Mouse (Mus musculus): ENCODE measurements around the gene Pmepa1. TPM values are rescaled to one million over a fixed set of nuclear protein-coding genes. Genes with fewer than 3 reads are reported as not detected.

Pmepa1 gene
- polyA plus RNA-seq, 1 experiment, result 13.1 TPM

- TF ChIP-seq POLR2A (IDR thresholded peaks at IDR 0.05; ENCODE audit: low read depth, low read length) (no peak), CTCF (IDR thresholded peaks at IDR 0.05; ENCODE audit: extremely low read depth, insufficient read depth, insufficient read length, insufficient replicate concordance) (no peak)
- no peaks in the 10 kb centered on the region for H3K27me3 ChIP-seq (ENCODE audit: control insufficient read depth, insufficient read depth, low read length)
- peak in 1 of 2 experiments; percentile 2 for DNase-seq (ENCODE audit: low read depth in 1 of 2, low spot score in 2 of 2)
Measured at GRCm38 (mm10) chr2:173217246-173217645, 59.1 kb downstream of the Pmepa1 start.

GRCm38 (mm10) chr2:173216840-173217239 lies 59.5 kb downstream of the Pmepa1 start:
- WGBS, result 79% methylated on average over 7 of the region's 7 CpGs
- no peak overlapping the region for H3K27ac ChIP-seq (ENCODE audit: insufficient read depth, low read length)
- TF ChIP-seq CTCF (IDR thresholded peaks at IDR 0.05; ENCODE audit: extremely low read depth, insufficient read depth, insufficient read length, insufficient replicate concordance) (no peak), POLR2A (IDR thresholded peaks at IDR 0.05; ENCODE audit: low read depth, low read length) (no peak)
- H3K36me3 ChIP-seq (ENCODE audit: control insufficient read depth, insufficient read depth, low read length), result peaks cover 10% of the 10 kb centered on the region
- DNase-seq (ENCODE audit: low read depth in 1 of 2, low spot score in 2 of 2), result peak in 1 of 2 experiments; percentile 2
- H3K4me3 ChIP-seq (ENCODE audit: extremely low read depth, insufficient read depth, insufficient read length), result no peak overlapping the region
- H3K27me3 ChIP-seq (ENCODE audit: control insufficient read depth, insufficient read depth, low read length), result no peaks in the 10 kb centered on the region
- peaks cover 22% of the 10 kb centered on the region; the same call in 1 of the 2 replicates for H3K4me1 ChIP-seq (ENCODE audit: control insufficient read depth, insufficient read depth, insufficient read length)

More at GRCm38 (mm10) chr2:173217246-173217645, 59.1 kb downstream of the Pmepa1 start:
- 59% methylated on average over 3 of the region's 3 CpGs for WGBS
- peaks cover 22% of the 10 kb centered on the region; the same call in 1 of the 2 replicates for H3K4me1 ChIP-seq (ENCODE audit: control insufficient read depth, insufficient read depth, insufficient read length)
- H3K36me3 ChIP-seq (ENCODE audit: control insufficient read depth, insufficient read depth, low read length), result peaks cover 9% of the 10 kb centered on the region
- no peak overlapping the region for H3K27ac ChIP-seq (ENCODE audit: insufficient read depth, low read length)
- peak overlapping the region; percentile 16; the same call in 1 of the 2 replicates for H3K4me3 ChIP-seq (ENCODE audit: extremely low read depth, insufficient read depth, insufficient read length)

GRCm38 (mm10) chr2:173212227-173212626 lies 64.1 kb downstream of the Pmepa1 start:
- no peak for TF ChIP-seq CTCF (IDR thresholded peaks at IDR 0.05; ENCODE audit: extremely low read depth, insufficient read depth, insufficient read length, insufficient replicate concordance)
- TF ChIP-seq POLR2A (IDR thresholded peaks at IDR 0.05; ENCODE audit: low read depth, low read length), result no peak
- 89% methylated on average over 4 of the region's 4 CpGs for WGBS

GRCm38 (mm10) chr2:173209091-173209815 lies 67.1 kb downstream of the Pmepa1 start:
- WGBS, result 94% methylated on average over 7 of the region's 7 CpGs
- H3K27me3 ChIP-seq (ENCODE audit: control insufficient read depth, insufficient read depth, low read length), result no peaks in the 10 kb centered on the region

More at GRCm38 (mm10) chr2:173212227-173212626, 64.1 kb downstream of the Pmepa1 start:
- Histone ChIP-seq H3K27me3 (ENCODE audit: control insufficient read depth, insufficient read depth, low read length) (no peaks in the 10 kb centered on the region), H3K36me3 (ENCODE audit: control insufficient read depth, insufficient read depth, low read length) (peaks cover 18% of the 10 kb centered on the region), H3K27ac (ENCODE audit: insufficient read depth, low read length) (no peak overlapping the region), H3K4me3 (ENCODE audit: extremely low read depth, insufficient read depth, insufficient read length) (no peak overlapping the region), H3K4me1 (ENCODE audit: control insufficient read depth, insufficient read depth, insufficient read length) (peaks cover 5% of the 10 kb centered on the region; the same call in 1 of the 2 replicates)
- no peak for DNase-seq (ENCODE audit: low read depth in 1 of 2, low spot score in 2 of 2)

GRCm38 (mm10) chr2:173207051-173207450 lies 69.3 kb downstream of the Pmepa1 start:
- H3K36me3 ChIP-seq (ENCODE audit: control insufficient read depth, insufficient read depth, low read length), result peaks cover 12% of the 10 kb centered on the region
- no peak overlapping the region for H3K4me3 ChIP-seq (ENCODE audit: extremely low read depth, insufficient read depth, insufficient read length)
- no peaks in the 10 kb centered on the region for H3K27me3 ChIP-seq (ENCODE audit: control insufficient read depth, insufficient read depth, low read length)
- DNase-seq (ENCODE audit: low read depth in 1 of 2, low spot score in 2 of 2), result no peak
- no peaks in the 10 kb centered on the region for H3K4me1 ChIP-seq (ENCODE audit: control insufficient read depth, insufficient read depth, insufficient read length)
- 93% methylated on average over 3 of the region's 3 CpGs for WGBS
- TF ChIP-seq POLR2A (IDR thresholded peaks at IDR 0.05; ENCODE audit: low read depth, low read length), result no peak
- no peak for TF ChIP-seq CTCF (IDR thresholded peaks at IDR 0.05; ENCODE audit: extremely low read depth, insufficient read depth, insufficient read length, insufficient replicate concordance)
- no peak overlapping the region for H3K27ac ChIP-seq (ENCODE audit: insufficient read depth, low read length)

More at GRCm38 (mm10) chr2:173209091-173209815, 67.1 kb downstream of the Pmepa1 start:
- TF ChIP-seq POLR2A (IDR thresholded peaks at IDR 0.05; ENCODE audit: low read depth, low read length), result no peak
- no peak for TF ChIP-seq CTCF (IDR thresholded peaks at IDR 0.05; ENCODE audit: extremely low read depth, insufficient read depth, insufficient read length, insufficient replicate concordance)
- Histone ChIP-seq H3K4me3 (ENCODE audit: extremely low read depth, insufficient read depth, insufficient read length) (no peak overlapping the region), H3K36me3 (ENCODE audit: control insufficient read depth, insufficient read depth, low read length) (peaks cover 12% of the 10 kb centered on the region), H3K27ac (ENCODE audit: insufficient read depth, low read length) (no peak overlapping the region), H3K4me1 (ENCODE audit: control insufficient read depth, insufficient read depth, insufficient read length) (no peaks in the 10 kb centered on the region)
- no peak for DNase-seq (ENCODE audit: low read depth in 1 of 2, low spot score in 2 of 2)

GRCm38 (mm10) chr2:173205563-173206099 lies 70.7 kb downstream of the Pmepa1 start:
- no peaks in the 10 kb centered on the region for H3K4me1 ChIP-seq (ENCODE audit: control insufficient read depth, insufficient read depth, insufficient read length)
- 94% methylated on average over 14 of the region's 14 CpGs for WGBS
- no peak for TF ChIP-seq CTCF (IDR thresholded peaks at IDR 0.05; ENCODE audit: extremely low read depth, insufficient read depth, insufficient read length, insufficient replicate concordance)
- no peak for TF ChIP-seq POLR2A (IDR thresholded peaks at IDR 0.05; ENCODE audit: low read depth, low read length)
- DNase-seq (ENCODE audit: low read depth in 1 of 2, low spot score in 2 of 2), result no peak
- H3K27ac ChIP-seq (ENCODE audit: insufficient read depth, low read length), result no peak overlapping the region
- no peak overlapping the region for H3K4me3 ChIP-seq (ENCODE audit: extremely low read depth, insufficient read depth, insufficient read length)
- H3K27me3 ChIP-seq (ENCODE audit: control insufficient read depth, insufficient read depth, low read length), result no peaks in the 10 kb centered on the region
- peaks cover 9% of the 10 kb centered on the region for H3K36me3 ChIP-seq (ENCODE audit: control insufficient read depth, insufficient read depth, low read length)
